Mouse (Mus musculus) ES-E14 (cell line): ENCODE data around the gene Ppp1r13b. TPM values are rescaled to one million over a fixed set of nuclear protein-coding genes. Genes with fewer than 3 reads are reported as not detected.

Source experiments
- DNase-seq: peaks from one replicate; pipeline ENCODE4 v3.0.0-alpha.2; 2013; ENCODE audit warnings: low read depth, low spot score
- H3K27ac ChIP-seq: 2 replicates; pipeline ENCODE4 v1.5.1; 2012; ENCODE audit warnings: low read depth, mild to moderate bottlenecking, low read length, moderate library complexity, mixed read lengths; ENCODE audit not compliant: poor library complexity, insufficient read depth, severe bottlenecking
- H3K36me3 ChIP-seq: 2 replicates; pipeline ENCODE4 v1.6.1; 2012; ENCODE audit warnings: mild to moderate bottlenecking, low read length, moderate library complexity, mixed read lengths; ENCODE audit not compliant: control insufficient read depth, poor library complexity, insufficient read depth, severe bottlenecking
- H3K4me1 ChIP-seq, 2 experiments: fragments of 150-350 bp in 1 of 2; sonication (generic) in 1 of 2; 2 replicates each; pipeline ENCODE4 v1.6.1; 2012; ENCODE audit warnings: low read length in 2 of 2, mild to moderate bottlenecking in 1 of 2, mixed read lengths in 1 of 2; ENCODE audit not compliant: control insufficient read depth in 2 of 2, insufficient read depth in 2 of 2, poor library complexity in 1 of 2
- H3K4me3 ChIP-seq, 2 experiments: fragments of 150-350 bp in 1 of 2; sonication (generic) in 1 of 2; 2 replicates each; pipeline ENCODE4 v1.5.1; 2012; ENCODE audit warnings: low read length in 2 of 2, low read depth in 1 of 2, mild to moderate bottlenecking in 1 of 2, mixed read lengths in 1 of 2; ENCODE audit not compliant: insufficient read depth in 1 of 2, poor library complexity in 1 of 2, severe bottlenecking in 1 of 2
- H3K9ac ChIP-seq: 2 replicates; pipeline ENCODE4 v1.6.1; 2012; ENCODE audit warnings: low read depth, mild to moderate bottlenecking, low read length, mixed read lengths; ENCODE audit not compliant: poor library complexity, insufficient read depth, severe bottlenecking
- H3K9me3 ChIP-seq: fragments of 150-350 bp; sonication (generic); 2 replicates; pipeline ENCODE4 v1.6.1; 2012; ENCODE audit warnings: low read depth, mild to moderate bottlenecking, low read length; ENCODE audit not compliant: control insufficient read depth, insufficient read depth
- CHD2 ChIP-seq: IDR thresholded peaks from 2 replicates; pipeline ENCODE4 v1.6.1; 2014; ENCODE audit warnings: mild to moderate bottlenecking, low read depth, low read length, inconsistent platforms
- HCFC1 ChIP-seq: IDR thresholded peaks from 2 replicates; pipeline ENCODE4 v1.6.1; 2012; ENCODE audit warnings: low read length, inconsistent platforms, borderline replicate concordance; ENCODE audit not compliant: insufficient read depth
- MAFK ChIP-seq: IDR thresholded peaks from 2 replicates; pipeline ENCODE4 v1.6.1; 2014; ENCODE audit warnings: mild to moderate bottlenecking, low read depth, low read length, inconsistent platforms; ENCODE audit not compliant: insufficient read depth
- ZC3H11A ChIP-seq: IDR thresholded peaks from 2 replicates; pipeline ENCODE4 v1.6.1; 2012; ENCODE audit warnings: low read depth, mild to moderate bottlenecking, inconsistent platforms, low read length, borderline replicate concordance
- ZNF384 ChIP-seq: IDR thresholded peaks from 2 replicates; pipeline ENCODE4 v1.6.1; 2012; ENCODE audit warnings: low read depth, low read length, inconsistent platforms
- in situ Hi-C, 2 experiments: fragments of 600-800 bp; cut with MboI; formaldehyde crosslinking; loops; one replicate each; pipeline ENCODE4 v1.15.1; 2025; ENCODE audit warnings: low sequenced_read_pairs in 2 of 2, inconsistent platforms in 1 of 2; ENCODE audit not compliant: unreplicated experiment in 2 of 2
- total RNA-seq: library from RNA; depleted of rRNA; stranded (reverse); fragments of 300-350 nt; gene quantifications from 2 replicates; pipeline ENCODE4 v1.2.3, GENCODE M21; 2012

Gene Ppp1r13b
- total RNA-seq, 1 experiment, result 4.4 TPM

- no peak for DNase-seq
- Histone ChIP-seq H3K9me3 (no peaks in the 10 kb centered on the region), H3K4me3 (no peak overlapping the region), H3K9ac (no peak overlapping the region), H3K36me3 (no peaks in the 10 kb centered on the region), H3K4me1 (no peaks in the 10 kb centered on the region), H3K27ac (no peak overlapping the region)
- TF ChIP-seq HCFC1, result no peak
- no peak for TF ChIP-seq MAFK
- TF ChIP-seq CHD2, result no peak
- no peak for TF ChIP-seq ZNF384
- no peak for TF ChIP-seq ZC3H11A
- in situ Hi-C loops, result no loop called here
Measured at GRCm38 (mm10) chr12:111872079-111872478, 35.8 kb downstream of the Ppp1r13b start.

DNA sequence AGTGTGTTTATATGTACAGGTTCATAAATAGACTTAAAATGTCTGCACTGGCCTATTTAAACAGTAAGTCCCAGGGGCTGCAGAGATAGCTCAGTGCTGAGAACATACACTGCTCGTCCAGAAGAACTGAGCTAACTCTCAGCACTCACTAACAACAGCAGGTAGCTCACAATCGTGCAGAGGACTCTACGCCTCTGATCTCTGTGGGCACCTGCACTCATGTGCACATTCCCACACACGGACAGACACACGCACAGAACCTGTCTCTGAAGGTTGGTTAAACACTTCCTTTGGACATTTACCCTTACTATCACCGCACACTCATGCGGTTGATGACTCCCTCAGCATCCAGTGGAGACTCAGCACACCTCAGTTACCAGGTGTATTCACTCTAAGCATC is 37.1 kb downstream of the Ppp1r13b start:
- Histone ChIP-seq H3K4me3 (no peak overlapping the region), H3K27ac (no peak overlapping the region), H3K4me1 (no peaks in the 10 kb centered on the region), H3K9me3 (no peaks in the 10 kb centered on the region), H3K36me3 (no peaks in the 10 kb centered on the region), H3K9ac (no peak overlapping the region)
- no peak for DNase-seq
- TF ChIP-seq HCFC1, result no peak
- TF ChIP-seq ZC3H11A, result no peak
- TF ChIP-seq CHD2, result no peak
- no peak for TF ChIP-seq MAFK
- TF ChIP-seq ZNF384, result no peak
- in situ Hi-C loops, result no loop called here

DNA sequence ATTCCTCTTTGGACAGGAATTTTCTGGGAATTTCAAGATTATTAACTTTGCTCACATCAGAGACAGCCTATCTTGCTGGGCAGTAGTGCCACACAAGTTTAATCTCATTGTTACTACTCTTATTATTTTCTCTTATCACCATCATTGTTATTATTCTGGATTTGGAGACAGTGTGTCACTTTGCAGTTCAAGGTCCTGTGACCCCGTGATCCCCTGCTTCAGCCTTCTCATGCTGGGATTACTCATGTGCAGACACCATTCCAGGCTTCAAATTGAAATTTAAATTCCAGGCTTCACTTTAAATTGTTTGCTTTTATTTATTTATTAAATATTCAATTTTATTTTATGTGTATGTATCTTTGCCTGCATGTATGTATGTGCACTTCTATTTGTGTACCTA is 38.1 kb downstream of the Ppp1r13b start:
- Histone ChIP-seq H3K36me3 (no peaks in the 10 kb centered on the region), H3K4me1 (no peaks in the 10 kb centered on the region), H3K4me3 (no peak overlapping the region), H3K9ac (no peak overlapping the region), H3K27ac (no peak overlapping the region), H3K9me3 (no peaks in the 10 kb centered on the region)
- no peak for TF ChIP-seq MAFK
- no peak for TF ChIP-seq CHD2
- TF ChIP-seq ZNF384, result no peak
- TF ChIP-seq ZC3H11A, result no peak
- TF ChIP-seq HCFC1, result no peak
- DNase-seq, result no peak
- in situ Hi-C loops, result no loop called here

GRCm38 (mm10) chr12:111864206-111864824 is 43.6 kb downstream of the Ppp1r13b start:
- in situ Hi-C loops, result no loop called here
- DNase-seq, result no peak
- no peaks in the 10 kb centered on the region for H3K36me3 ChIP-seq
- H3K4me1 ChIP-seq, result no peaks in the 10 kb centered on the region
- H3K9ac ChIP-seq, result no peak overlapping the region
- no peaks in the 10 kb centered on the region for H3K9me3 ChIP-seq
- H3K4me3 ChIP-seq, result no peak overlapping the region
- TF ChIP-seq ZC3H11A (no peak), HCFC1 (no peak), MAFK (no peak), CHD2 (no peak), ZNF384 (no peak)
- no peak overlapping the region for H3K27ac ChIP-seq

DNA sequence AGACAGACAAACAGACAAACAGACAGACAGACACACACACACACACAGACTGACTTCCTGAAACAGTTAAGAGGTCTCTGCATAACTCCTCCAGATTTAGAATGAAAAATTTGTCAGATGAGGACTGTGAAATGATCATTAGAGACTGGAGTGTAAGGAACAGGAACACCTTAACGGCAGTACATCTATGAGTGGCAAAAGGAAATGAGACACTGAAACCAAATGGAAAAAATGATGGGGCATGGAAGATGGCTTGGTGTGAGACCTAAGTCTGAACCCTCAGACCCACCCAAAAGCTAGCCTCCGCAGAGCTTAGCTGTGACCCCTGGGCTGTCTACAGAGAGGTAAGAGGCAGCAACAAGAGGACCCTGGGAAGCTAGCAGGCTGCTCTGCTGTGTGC is 52.5 kb downstream of the Ppp1r13b start:
- Histone ChIP-seq H3K4me3 (no peak overlapping the region), H3K27ac (no peak overlapping the region), H3K36me3 (no peaks in the 10 kb centered on the region), H3K4me1 (no peaks in the 10 kb centered on the region), H3K9ac (no peak overlapping the region), H3K9me3 (no peaks in the 10 kb centered on the region)
- no peak for TF ChIP-seq CHD2
- TF ChIP-seq ZC3H11A, result no peak
- TF ChIP-seq HCFC1, result no peak
- TF ChIP-seq MAFK, result no peak
- no peak for TF ChIP-seq ZNF384
- in situ Hi-C loops, result no loop called here
- DNase-seq, result no peak
